Mouse (Mus musculus) embryonic stem cell, embryonic (primary cell): ENCODE data around the gene Hnf4a.

Source experiments
- CTCF ChIA-PET, 4 experiments: fragments of 300-600 bp in 2 of 4; fragments of 350-600 bp in 2 of 4; sonication (Branson Sonifier 250); formaldehyde crosslinking; loops; one replicate each; lab custom pipeline; 2022; ENCODE audit warnings: inconsistent platforms in 2 of 4; lab: Charles Lee
- POLR2A ChIA-PET, 4 experiments: fragments of 300-600 bp in 2 of 4; fragments of 350-600 bp in 2 of 4; sonication (Branson Sonifier 250); formaldehyde crosslinking; loops; one replicate each; lab custom pipeline; 2022; ENCODE audit warnings: antibody characterized with exemption in 4 of 4, inconsistent platforms in 1 of 4; lab: Charles Lee

Gene Hnf4a

DNA sequence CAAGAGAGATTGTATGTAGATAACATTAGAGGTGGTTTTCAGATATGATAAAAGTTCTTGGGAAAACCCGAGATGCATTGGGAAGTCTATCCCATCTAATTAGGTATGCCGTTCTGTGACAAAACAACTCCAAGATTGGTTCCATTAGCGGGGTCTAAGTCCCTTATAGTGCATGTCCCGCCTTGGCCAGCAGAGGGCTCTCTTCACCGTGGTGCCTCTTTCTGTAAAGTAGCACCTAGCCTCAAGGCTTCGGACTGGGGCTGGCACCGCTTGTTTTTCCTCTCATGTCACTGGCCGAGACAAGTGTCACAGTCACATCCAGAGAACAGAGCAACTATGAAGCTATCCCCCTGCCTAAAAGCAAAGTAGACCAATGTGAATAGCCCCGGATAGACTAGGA lies 25.3 kb downstream of the Hnf4a start:
- POLR2A ChIA-PET = interaction anchor here in 1 of 4 experiments (0.5 kb wide), 1 partner anchor 148 kb away, joined by 3 read pairs; no protein-coding TSS in a partner anchor
- CTCF ChIA-PET = interaction anchor here in 2 of 4 experiments (1.1 to 1.6 kb wide), 2 partner anchors 50 to 306 kb away, joined by 3 to 5 read pairs (median 4); no protein-coding TSS in a partner anchor

DNA sequence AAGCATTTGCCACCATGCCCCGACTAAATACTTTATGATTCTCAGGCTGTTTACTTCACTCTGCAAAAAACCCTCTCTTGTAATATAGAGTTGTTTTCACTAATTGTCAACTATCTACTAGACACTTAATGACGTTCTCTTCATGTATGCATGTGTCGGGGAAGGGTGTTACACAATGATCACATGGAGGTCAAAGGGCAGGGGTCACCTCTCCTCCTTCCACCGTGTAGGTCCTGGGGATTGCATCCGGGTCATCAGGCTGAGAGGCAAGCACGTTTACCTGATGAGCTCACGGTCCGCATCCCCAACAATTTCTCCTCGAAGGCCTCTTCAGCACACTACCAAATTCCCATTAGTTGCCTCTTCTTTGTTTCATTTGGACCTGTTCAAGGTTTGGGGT lies 26.6 kb downstream of the Hnf4a start:
- ChIA-PET POLR2A (interaction anchor here in 2 of 4 experiments (0.6 to 0.7 kb wide), 2 partner anchors 133 to 288 kb away, joined by 4 to 7 read pairs; no protein-coding TSS in a partner anchor), CTCF (interaction anchor here (0.7 to 3.5 kb wide), 13 partner anchors 51 to 305 kb away, joined by 3 to 44 read pairs (median 7); no protein-coding TSS in a partner anchor)

DNA sequence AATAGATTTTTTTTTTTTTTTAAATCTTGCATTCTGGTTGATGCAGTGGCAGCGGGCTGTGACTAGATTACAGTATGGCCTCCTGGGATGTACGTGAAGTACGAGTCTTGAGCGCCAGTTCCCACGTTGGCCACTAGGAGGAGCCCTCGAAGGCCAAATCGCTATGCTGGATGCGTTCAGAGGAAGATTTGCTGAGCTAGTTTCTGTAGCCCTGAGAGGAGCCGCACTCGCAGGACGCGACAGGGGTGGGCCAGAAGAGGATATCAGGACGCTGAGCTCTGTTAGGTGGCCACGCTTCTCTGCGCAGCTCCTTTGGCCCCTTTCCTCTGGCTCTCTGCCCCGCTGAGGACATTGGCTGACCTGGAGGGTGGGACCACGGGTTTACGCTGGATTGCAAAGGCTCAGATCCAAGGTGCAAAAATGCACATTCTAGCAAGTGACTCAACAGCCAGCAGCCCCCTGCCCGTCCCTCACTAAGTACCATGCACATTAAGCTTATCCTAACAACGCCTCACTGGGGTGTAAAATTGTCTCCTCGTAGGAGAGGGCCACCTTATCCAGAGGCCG lies 28.4 kb downstream of the Hnf4a start:
- ChIA-PET POLR2A (interaction anchor here in 3 of 4 experiments (0.6 to 2.0 kb wide), 22 partner anchors 18 to 1894 kb away, joined by 3 to 10 read pairs (median 3); partner anchors contain the start of gene Fitm2 (in 1 of the 3)), CTCF (interaction anchor here (0.6 to 3.5 kb wide), 101 partner anchors 9 to 1634 kb away, joined by 3 to 44 read pairs (median 4); partner anchors contain the start of genes Fitm2 (in 2 of the 4), Kcnk15 (in 2 of the 4), Ccn5 (in 1 of the 4) and Eppin (in 1 of the 4))

DNA sequence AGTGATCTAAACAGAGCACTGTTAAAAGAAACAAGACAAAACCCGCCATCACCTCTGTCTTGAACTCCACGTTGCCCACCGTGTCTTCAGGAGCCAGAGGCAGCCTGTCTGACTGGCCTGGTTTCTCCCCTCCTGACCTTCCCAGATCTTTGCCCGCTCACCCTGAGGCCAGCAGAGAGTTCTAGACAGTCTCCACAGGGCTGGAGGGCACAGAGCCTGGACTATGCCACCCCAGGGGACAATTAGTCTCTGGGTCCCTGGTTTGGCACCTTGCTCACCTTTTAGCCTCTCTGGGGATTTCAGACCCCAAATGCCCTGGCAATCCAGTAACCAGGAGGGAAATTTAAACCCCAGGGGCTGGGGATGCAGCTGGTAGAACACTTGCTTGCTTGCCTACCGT lies 30.8 kb downstream of the Hnf4a start:
- CTCF ChIA-PET = no interaction called here
- POLR2A ChIA-PET = no interaction called here

DNA sequence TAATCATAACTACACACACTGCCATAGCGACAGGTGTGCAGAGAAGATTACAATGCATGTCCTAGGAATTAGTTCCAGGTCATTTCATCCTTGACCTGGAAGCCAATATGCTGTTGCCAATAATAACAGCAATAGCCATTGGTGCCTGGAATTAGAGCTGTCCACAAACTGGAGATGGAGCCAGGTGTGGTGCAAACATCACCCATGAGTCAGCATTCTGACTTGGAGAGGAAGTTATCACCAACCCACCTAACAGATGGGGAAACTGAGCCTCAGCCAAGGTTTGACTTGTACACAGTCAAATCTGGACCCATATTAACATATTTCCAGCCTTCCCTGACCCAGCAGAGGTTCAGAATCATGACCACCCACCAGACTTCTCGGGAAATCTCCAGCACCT lies 31.8 kb downstream of the Hnf4a start:
- POLR2A ChIA-PET = no interaction called here
- CTCF ChIA-PET = interaction anchor here in 2 of 4 experiments (0.6 to 1.6 kb wide), 3 partner anchors 35 to 61 kb away, joined by 3 to 7 read pairs (median 4); no protein-coding TSS in a partner anchor

DNA sequence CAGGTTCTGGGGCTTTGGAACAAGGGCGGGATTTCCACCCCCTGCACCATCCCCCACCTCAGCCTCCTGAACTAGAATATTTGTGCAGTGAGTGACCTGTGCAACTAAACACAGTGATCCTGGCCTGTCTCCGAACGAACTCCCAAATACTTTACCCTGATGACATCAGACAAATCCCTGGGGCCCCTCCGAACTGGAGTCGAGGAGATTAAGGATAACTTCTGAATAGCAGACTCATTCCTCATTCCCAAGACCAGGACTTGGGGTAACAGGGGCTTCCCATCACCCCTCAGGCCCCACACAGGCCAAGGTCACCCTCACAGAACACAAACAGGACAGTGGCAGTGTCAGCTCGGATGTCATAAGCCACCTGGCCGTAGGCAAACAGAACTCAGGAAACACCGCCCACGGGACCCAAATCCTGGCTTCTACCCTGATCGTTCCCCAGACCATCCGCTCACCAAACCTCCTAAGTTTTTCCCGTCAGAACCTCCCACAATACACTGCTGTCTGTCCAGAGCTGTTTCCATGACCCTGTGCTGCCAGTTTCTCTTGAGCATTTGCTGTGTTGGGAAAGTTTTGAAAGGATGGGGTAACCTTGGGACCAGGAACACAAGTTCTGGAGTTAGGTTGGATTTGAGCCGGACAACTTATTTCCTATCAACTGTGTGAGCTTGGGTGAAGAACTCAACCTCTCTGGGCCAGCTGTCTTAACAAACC lies 32.9 kb downstream of the Hnf4a start:
- ChIA-PET CTCF (interaction anchor here in 2 of 4 experiments (0.5 to 1.6 kb wide), 3 partner anchors 47 to 196 kb away, joined by 3 to 7 read pairs (median 4); no protein-coding TSS in a partner anchor), POLR2A (interaction anchor here in 1 of 4 experiments (0.8 kb wide), 1 partner anchor 103 kb away, joined by 4 read pairs; no protein-coding TSS in a partner anchor)

DNA sequence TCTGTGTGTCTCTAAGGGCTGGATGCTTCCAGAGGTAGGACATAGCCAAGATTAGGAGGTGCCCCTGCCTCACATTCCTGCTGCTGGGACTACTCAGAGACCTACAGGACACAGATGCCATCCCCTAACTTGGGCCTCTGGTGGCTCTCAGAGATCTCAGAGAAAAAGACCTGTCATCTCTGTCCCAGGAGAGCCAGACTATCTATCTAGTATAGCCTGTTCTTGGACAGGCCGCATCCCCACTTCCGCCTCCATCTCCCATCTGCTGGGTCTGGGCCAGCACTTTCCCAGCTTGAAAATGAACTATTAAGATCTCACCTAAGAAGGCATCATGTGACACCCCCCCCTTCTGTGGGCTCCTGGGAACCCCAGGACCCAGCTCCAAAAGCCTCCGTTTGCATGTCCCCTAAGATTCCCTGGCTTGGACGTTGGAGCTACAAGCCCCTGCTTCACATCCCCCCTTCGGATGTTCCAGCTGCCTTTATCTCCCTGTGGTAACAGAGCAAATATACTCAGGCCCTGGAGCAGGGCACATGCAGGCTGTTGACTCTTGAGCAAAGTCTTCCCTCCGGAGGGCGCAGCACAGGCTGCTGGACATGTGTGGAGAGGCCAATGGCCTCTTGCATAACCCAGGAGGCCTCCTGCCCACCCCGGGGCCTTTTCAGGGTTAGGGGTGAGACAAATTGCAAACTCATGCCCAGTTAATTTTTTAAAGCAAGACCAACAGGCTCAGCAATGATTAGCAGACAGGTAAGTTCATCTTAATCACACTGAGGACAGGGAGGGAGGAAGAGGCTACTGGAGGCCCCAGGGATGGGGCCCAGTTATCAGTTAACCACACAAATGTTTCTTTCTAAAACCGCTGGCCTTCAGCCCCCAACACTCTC lies 33.9 kb downstream of the Hnf4a start:
- ChIA-PET CTCF (interaction anchor here in 1 of 4 experiments (0.5 to 1.6 kb wide), 3 partner anchors 46 to 247 kb away, joined by 3 to 7 read pairs (median 4); no protein-coding TSS in a partner anchor), POLR2A (interaction anchor here in 1 of 4 experiments (1.2 kb wide), 1 partner anchor 12 kb away, joined by 3 read pairs; no protein-coding TSS in a partner anchor)

DNA sequence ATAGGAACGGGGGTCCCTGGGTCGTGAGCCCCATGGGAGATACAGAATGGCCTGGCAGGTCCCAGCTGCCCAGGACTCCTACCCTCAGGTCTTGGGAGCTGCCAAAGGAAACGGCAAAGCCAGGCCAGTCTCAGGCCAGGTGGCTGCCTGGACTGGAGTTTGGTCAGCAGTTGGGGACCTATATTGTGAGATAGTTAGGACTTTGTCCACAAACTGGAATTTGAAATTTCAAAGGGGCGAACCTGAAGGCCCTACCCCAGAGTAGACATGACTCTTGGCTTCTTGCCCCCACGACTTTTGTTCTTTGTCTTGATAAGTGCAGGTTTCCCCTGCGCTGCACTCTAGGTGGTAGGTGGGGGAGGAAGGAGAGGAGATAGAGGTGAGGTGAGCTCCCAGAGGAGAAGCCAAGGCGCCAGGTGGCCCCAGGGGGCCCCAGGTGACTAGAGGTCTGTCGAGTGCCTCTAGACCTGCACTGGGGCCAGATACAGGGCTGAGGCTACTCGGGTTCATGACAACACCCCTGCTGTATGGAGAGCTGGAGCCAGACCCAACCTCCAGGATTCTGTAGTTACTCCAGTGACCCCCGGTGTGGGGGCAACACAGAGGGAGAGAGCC lies 35.1 kb downstream of the Hnf4a start:
- ChIA-PET CTCF (no interaction called here), POLR2A (interaction anchor here in 1 of 4 experiments (1.2 kb wide), 1 partner anchor 11 kb away, joined by 3 read pairs; no protein-coding TSS in a partner anchor)

DNA sequence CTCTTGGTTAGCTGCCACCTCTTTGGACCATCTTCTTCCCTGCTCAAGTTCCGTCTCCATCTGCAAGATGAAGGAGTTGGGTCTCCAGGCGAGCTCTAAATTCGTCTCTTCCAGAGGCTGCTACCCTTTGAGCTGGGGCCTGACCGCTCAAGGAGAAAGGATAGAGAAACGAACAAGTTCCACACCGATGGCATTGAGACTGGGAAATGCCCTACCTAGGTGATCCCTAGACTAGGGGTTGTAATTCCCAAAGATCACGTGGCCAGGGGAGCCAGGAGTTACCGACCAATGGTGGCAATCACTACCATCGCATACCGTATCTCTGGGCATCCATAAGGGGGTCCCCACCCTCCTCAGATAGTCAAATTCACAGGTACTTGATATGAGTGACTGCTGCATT lies 36.1 kb downstream of the Hnf4a start:
- ChIA-PET CTCF (interaction anchor here in 1 of 4 experiments (1.4 kb wide), 1 partner anchor 9 kb away, joined by 3 read pairs; no protein-coding TSS in a partner anchor), POLR2A (no interaction called here)

DNA sequence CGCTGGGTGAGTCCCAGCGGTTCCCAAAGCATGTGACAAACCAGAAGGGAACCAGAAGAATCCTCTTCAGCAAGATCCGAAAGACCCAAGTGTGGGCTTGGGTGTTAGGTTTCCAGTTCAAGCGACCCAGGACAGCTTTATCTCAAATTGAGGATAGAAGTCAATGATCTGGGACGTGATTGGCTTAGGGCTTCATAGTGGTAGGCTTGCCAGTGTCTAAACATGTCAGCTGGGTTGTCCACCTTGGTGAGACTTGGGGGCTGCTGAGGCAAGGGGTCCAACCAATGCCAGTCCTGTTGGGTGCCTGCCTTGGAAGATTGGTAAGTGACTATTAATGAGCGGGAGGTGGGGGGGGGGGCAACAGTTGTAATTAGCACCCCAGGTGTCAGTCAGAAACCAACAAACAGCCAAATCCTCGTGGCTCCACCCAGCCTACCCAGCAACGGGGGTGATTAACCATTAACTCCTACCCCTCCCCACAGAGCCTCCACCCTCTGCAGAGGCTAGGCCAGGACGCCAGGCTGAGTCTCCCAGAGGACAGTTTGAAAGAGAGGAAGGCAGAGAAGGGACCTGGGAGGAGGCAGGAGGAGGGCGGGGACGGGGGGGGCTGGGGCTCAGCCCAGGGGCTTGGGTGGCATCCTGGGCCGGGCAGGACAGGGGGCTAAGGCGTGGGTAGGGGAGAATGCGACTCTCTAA lies 40.2 kb downstream of the Hnf4a start:
- POLR2A ChIA-PET = interaction anchor here in 1 of 4 experiments (0.8 kb wide), 2 partner anchors 64 to 133 kb away, joined by 4 to 14 read pairs; no protein-coding TSS in a partner anchor
- CTCF ChIA-PET = interaction anchor here in 2 of 4 experiments (0.6 to 2.2 kb wide), 4 partner anchors 12 to 426 kb away, joined by 3 to 10 read pairs (median 4); no protein-coding TSS in a partner anchor

DNA sequence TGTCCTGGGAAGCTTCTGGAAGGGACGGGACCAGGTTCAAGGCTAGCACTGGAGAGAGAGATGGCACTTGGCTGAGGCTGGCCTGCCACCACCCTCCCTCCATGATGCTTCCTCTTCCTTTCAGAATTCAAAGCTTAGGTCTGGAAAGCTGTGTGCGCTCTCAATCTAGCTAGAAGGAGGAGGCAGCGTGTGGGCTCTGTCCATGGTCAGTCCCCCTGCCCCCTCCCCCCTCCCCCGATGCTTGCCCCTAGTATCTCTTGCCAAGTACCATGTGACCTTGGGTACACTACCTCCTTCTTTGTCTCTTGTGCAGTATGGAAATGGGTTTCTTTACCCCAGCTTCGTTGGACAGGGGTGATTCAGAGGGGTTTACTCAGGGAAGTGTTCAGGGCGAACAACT lies 42.2 kb downstream of the Hnf4a start:
- ChIA-PET POLR2A (interaction anchor here in 1 of 4 experiments (0.7 kb wide), 1 partner anchor 34 kb away, joined by 7 read pairs; no protein-coding TSS in a partner anchor), CTCF (interaction anchor here in 2 of 4 experiments (1.0 to 2.2 kb wide), 2 partner anchors 14 to 38 kb away, joined by 3 to 10 read pairs; no protein-coding TSS in a partner anchor)

DNA sequence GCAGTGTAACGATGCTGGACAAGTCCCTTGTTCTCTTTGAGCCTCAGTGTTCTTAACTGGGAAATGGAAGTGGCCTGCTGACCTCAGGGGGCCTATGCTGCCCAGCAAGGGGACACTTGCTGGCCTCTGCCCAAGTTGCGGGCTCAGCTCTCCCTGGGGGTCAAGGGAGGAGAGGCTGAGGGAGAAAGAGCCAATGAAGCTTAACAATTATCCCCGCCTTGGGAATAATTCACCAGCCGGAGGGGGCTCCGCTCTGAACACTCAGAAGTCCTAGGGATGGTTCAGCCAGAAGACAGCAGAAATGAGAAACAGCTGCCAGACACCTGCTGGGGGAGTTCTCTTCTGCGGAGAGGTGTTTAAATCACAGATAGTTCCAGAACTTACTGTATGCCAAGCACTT lies 43.2 kb downstream of the Hnf4a start:
- POLR2A ChIA-PET = interaction anchor here in 1 of 4 experiments (1.4 kb wide), 1 partner anchor 37 kb away, joined by 6 read pairs; no protein-coding TSS in a partner anchor
- CTCF ChIA-PET = interaction anchor here in 1 of 4 experiments (0.7 kb wide), 1 partner anchor 288 kb away, joined by 4 read pairs; no protein-coding TSS in a partner anchor

DNA sequence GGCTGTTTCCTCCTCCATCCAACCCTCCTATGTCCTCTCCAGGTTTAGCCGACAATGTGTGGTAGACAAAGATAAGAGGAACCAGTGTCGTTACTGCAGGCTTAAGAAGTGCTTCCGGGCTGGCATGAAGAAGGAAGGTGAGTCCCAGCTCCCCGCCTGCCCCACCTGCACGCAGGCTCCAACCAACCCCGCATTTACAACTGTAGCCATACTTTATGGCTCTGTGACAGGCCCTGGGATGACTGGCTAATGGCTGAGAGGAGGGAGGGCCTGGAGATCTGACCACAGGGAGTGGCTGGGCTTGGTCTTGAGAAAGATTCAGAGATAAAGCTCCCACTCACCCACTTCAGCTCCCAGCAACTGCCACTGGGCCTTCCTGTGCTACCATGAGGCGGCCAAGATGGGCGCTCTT lies 45.9 kb downstream of the Hnf4a start:
- POLR2A ChIA-PET = interaction anchor here in 1 of 4 experiments (1.2 kb wide), 1 partner anchor 11 kb away, joined by 3 read pairs; no protein-coding TSS in a partner anchor
- CTCF ChIA-PET = interaction anchor here in 3 of 4 experiments (0.6 to 1.6 kb wide), 3 partner anchors 34 to 178 kb away, joined by 3 to 14 read pairs (median 4); no protein-coding TSS in a partner anchor

DNA sequence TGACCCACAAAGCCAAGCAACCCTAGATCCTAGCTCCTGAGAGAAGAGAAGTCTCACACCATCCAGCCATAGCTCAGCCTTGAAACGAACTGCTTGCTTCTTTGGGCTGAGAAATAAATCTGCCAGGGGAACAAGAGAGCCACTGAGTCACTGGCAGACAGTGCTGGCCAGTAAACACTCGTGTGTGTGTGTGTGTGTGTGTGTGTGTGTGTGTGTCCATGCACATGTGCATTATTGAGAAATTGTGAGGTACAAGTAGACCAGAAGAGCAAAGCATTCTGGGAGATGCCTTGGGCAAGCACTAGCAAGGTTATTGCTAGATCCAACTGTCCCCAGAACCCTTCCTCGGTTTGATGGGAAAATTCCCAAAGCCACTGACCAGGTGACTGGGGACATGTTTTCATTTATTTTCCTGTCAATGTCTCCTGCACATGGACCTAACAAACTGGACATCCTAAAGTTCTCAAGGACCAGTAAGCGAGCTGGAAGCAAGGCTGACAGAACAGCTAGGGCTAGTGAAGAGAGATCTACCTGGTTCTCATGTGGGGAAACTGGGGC lies 47.9 kb downstream of the Hnf4a start:
- ChIA-PET POLR2A (interaction anchor here in 1 of 4 experiments (0.5 to 0.7 kb wide), 2 partner anchors 89 to 210 kb away, joined by 3 read pairs; no protein-coding TSS in a partner anchor), CTCF (interaction anchor here in 2 of 4 experiments (1.3 to 1.7 kb wide), 2 partner anchors 20 to 32 kb away, joined by 5 to 9 read pairs; no protein-coding TSS in a partner anchor)

DNA sequence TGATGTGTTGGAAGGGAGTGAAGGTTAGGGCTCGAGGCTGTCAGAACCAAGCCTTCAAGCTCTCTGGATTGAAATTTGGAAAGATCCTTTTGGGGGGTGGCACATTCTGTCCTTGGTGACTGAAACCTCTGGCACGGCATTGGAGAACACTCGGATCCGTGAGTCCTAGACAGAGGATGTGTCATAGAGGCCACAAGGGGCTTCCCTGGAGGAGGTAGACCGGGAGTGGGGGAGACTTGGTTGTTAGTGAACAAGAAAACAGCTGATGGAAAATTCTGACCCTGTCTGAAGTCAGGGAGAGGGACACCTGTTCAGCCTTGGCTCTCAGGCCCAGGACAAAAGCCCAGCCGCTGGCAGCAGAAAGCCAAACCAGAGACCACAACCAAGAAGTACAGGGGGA lies 48.4 kb downstream of the Hnf4a start:
- CTCF ChIA-PET = interaction anchor here in 1 of 4 experiments (1.7 kb wide), 1 partner anchor 20 kb away, joined by 9 read pairs; no protein-coding TSS in a partner anchor
- POLR2A ChIA-PET = no interaction called here

DNA sequence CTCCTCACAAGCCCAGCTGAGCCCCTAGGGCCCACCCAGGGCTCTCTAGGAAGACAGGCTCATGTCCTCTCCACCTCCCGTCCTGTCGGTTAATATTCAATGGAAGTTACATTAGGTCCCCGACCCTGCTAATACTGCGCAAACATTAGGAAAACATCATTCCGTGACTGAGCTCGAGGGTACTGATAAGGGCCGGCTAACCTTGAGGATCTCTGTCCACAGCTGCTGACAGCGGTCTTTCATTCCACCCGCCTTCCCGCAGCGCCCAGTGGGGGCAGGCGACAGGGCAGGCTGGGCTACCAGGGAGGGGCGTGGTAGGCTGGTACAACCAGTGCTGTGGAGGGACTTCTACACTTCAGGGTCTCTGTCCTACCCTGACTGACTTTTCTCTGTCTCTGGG lies 48.8 kb downstream of the Hnf4a start:
- POLR2A ChIA-PET = interaction anchor here in 1 of 4 experiments (0.6 kb wide), 1 partner anchor 492 kb away, joined by 3 read pairs; no protein-coding TSS in a partner anchor
- CTCF ChIA-PET = interaction anchor here in 2 of 4 experiments (1.2 to 1.7 kb wide), 3 partner anchors 20 to 31 kb away, joined by 3 to 9 read pairs (median 5); no protein-coding TSS in a partner anchor
